Mouse (Mus musculus): ENCODE measurements around the gene Trim66. TPM values are rescaled to one million over a fixed set of nuclear protein-coding genes. Genes with fewer than 3 reads are reported as not detected.
A peak's percentile ranks its signal among the peaks of the same experiment; 100 is the strongest.

Gene Trim66
- polyA plus RNA-seq, 1 experiment from 2014 or later = 0.04 TPM

GRCm38 (mm10) chr7:109518838-109519696, 11.1 kb upstream of the Trim66 start, which contains the start of gene Rpl27a:
Rpl27a (plus strand) TSS chr7:109519147.
- under 1% methylated on average over 71 of the region's 72 CpGs for WGBS
- peaks cover 25% of the 10 kb centered on the region for H3K4me1 ChIP-seq
- no peaks in the 10 kb centered on the region for H3K9me3 ChIP-seq
- peaks cover 35% of the 10 kb centered on the region for H3K36me3 ChIP-seq
- peak within 1 kb of the TSS; percentile 99 for H3K27ac ChIP-seq
- H3K27me3 ChIP-seq = no peaks in the 10 kb centered on the region
- H3K4me2 ChIP-seq = peak within 1 kb of the TSS; percentile 82
- peak within 1 kb of the TSS; percentile 73 for H3K4me3 ChIP-seq
- peak; percentile 94 for ATAC-seq (ENCODE audit: insufficient number of reproducible peaks, low FRiP score, low TSS enrichment, low read depth)
- H3K9ac ChIP-seq = peak within 1 kb of the TSS; percentile 82

DNA sequence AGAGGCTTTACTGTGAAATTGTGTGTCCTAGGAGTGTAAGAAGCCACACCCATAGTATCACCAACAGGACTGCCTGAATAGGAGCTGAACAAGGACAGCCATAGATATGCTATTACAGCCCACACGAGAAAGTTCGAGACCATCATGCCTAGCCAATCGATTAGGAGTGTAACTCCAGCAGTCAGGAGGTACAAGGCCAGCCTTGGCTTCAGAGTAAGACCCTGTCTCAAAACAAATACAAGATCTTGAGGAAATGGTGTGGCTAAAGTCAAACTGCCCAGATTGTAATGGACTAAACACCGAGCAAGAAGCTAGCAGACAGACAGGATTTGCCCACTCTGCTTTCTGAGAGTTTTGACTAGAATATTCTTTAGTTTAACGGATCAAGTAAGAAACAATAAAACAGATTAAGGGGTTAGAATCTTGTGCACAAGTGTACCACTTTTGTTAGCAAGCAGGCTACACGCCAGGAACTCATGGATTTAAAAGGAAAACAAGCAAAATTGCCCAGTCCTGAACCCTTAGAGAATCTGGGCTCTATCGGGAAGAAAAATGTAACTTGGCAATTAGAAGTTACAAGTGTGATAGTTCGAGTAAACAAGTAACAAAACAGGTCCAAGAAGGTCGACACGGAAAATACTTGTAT, 10.2 kb upstream of the Trim66 start:
- peaks cover 25% of the 10 kb centered on the region for H3K4me1 ChIP-seq
- no peak for ATAC-seq (ENCODE audit: insufficient number of reproducible peaks, low FRiP score, low TSS enrichment, low read depth)
- H3K9ac ChIP-seq = peak overlapping the region; percentile 43
- peak overlapping the region; percentile 82 for H3K4me2 ChIP-seq
- H3K4me3 ChIP-seq = peak overlapping the region; percentile 73
- H3K27ac ChIP-seq = peak overlapping the region; percentile 99
- 17% methylated on average over 10 of the region's 10 CpGs for WGBS
- H3K36me3 ChIP-seq = peaks cover 26% of the 10 kb centered on the region
- no peaks in the 10 kb centered on the region for H3K9me3 ChIP-seq
- H3K27me3 ChIP-seq = no peaks in the 10 kb centered on the region

- no peak overlapping the region for H3K4me2 ChIP-seq
- H3K4me3 ChIP-seq = no peak overlapping the region
- ATAC-seq (ENCODE audit: insufficient number of reproducible peaks, low FRiP score, low TSS enrichment, low read depth) = no peak
- H3K36me3 ChIP-seq = peaks cover 9% of the 10 kb centered on the region
- 73% methylated on average over 3 of the region's 3 CpGs for WGBS
- H3K9me3 ChIP-seq = no peaks in the 10 kb centered on the region
- no peak overlapping the region for H3K27ac ChIP-seq
- no peak overlapping the region for H3K9ac ChIP-seq
- H3K4me1 ChIP-seq = peaks cover 19% of the 10 kb centered on the region
- no peaks in the 10 kb centered on the region for H3K27me3 ChIP-seq
Observed at GRCm38 (mm10) chr7:109516500-109516899, 8.6 kb upstream of the Trim66 start.

DNA sequence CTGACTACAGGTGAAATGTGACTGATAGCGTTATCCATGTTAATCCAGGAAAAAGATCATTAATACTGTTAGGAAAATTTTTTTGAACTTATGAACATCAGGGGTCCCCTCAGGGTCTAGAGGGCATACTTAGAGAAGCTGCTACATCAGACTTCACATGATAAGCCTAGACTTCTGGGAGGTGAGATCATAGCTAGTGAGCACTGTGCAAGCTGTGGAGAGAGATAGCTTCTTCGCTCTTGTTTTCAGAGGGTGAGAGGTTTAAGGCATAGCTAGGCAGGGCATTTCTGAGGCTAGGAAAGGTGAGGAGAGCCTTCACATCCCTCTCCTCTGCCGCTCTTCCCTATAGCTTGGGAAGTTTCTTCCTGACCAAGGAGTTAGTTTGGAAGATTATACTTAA, 3.9 kb upstream of the Trim66 start:
- Histone ChIP-seq H3K4me1 (peaks cover 10% of the 10 kb centered on the region; the same call in 1 of the 2 replicates), H3K4me3 (no peak overlapping the region), H3K9me3 (no peaks in the 10 kb centered on the region), H3K9ac (no peak overlapping the region), H3K27ac (no peak overlapping the region), H3K27me3 (no peaks in the 10 kb centered on the region), H3K36me3 (no peaks in the 10 kb centered on the region), H3K4me2 (no peak overlapping the region)
- ATAC-seq (ENCODE audit: insufficient number of reproducible peaks, low FRiP score, low TSS enrichment, low read depth) = no peak
- 93% methylated on average over 3 of the region's 3 CpGs for WGBS

- H3K9ac ChIP-seq = no peak overlapping the region
Observed at GRCm38 (mm10) chr7:109510799-109511198, 2.9 kb upstream of the Trim66 start.

GRCm38 (mm10) chr7:109507572-109507971, 362 bp downstream of the Trim66 start:
- no peak overlapping the region for H3K9ac ChIP-seq
- no peak for ATAC-seq (ENCODE audit: insufficient number of reproducible peaks, low FRiP score, low TSS enrichment, low read depth)
- 32% methylated on average over 9 of the region's 9 CpGs for WGBS
- H3K4me3 ChIP-seq = no peak overlapping the region
- H3K4me2 ChIP-seq = no peak overlapping the region
- H3K27ac ChIP-seq = no peak overlapping the region
- H3K4me1 ChIP-seq = peaks cover 10% of the 10 kb centered on the region; the same call in 1 of the 2 replicates
- no peaks in the 10 kb centered on the region for H3K36me3 ChIP-seq
- no peaks in the 10 kb centered on the region for H3K27me3 ChIP-seq
- H3K9me3 ChIP-seq = no peaks in the 10 kb centered on the region

More at GRCm38 (mm10) chr7:109510799-109511198, 2.9 kb upstream of the Trim66 start:
- peaks cover 10% of the 10 kb centered on the region; the same call in 1 of the 2 replicates for H3K4me1 ChIP-seq
- no peaks in the 10 kb centered on the region for H3K9me3 ChIP-seq
- no peaks in the 10 kb centered on the region for H3K36me3 ChIP-seq
- H3K27me3 ChIP-seq = no peaks in the 10 kb centered on the region
- no peak overlapping the region for H3K4me2 ChIP-seq
- ATAC-seq (ENCODE audit: insufficient number of reproducible peaks, low FRiP score, low TSS enrichment, low read depth) = no peak
- WGBS = 58% methylated on average over 2 of the region's 2 CpGs
- H3K4me3 ChIP-seq = no peak overlapping the region
- no peak overlapping the region for H3K27ac ChIP-seq

- Histone ChIP-seq H3K27me3 (no peaks in the 10 kb centered on the region), H3K9ac (no peak overlapping the region), H3K9me3 (no peaks in the 10 kb centered on the region), H3K4me3 (no peak overlapping the region), H3K36me3 (no peaks in the 10 kb centered on the region), H3K4me2 (no peak overlapping the region), H3K27ac (no peak overlapping the region), H3K4me1 (peaks cover 10% of the 10 kb centered on the region; the same call in 1 of the 2 replicates)
- 7% methylated on average over 8 of the region's 8 CpGs for WGBS
- ATAC-seq (ENCODE audit: insufficient number of reproducible peaks, low FRiP score, low TSS enrichment, low read depth) = no peak
Observed at GRCm38 (mm10) chr7:109507119-109507518, 815 bp downstream of the Trim66 start.

GRCm38 (mm10) chr7:109497507-109497906, 10.4 kb downstream of the Trim66 start:
- no peak overlapping the region for H3K4me2 ChIP-seq
- WGBS = 53% methylated on average over 4 of the region's 4 CpGs
- H3K4me1 ChIP-seq = peaks cover 12% of the 10 kb centered on the region
- H3K9me3 ChIP-seq = no peaks in the 10 kb centered on the region
- no peak overlapping the region for H3K4me3 ChIP-seq
- H3K36me3 ChIP-seq = no peaks in the 10 kb centered on the region
- no peak for ATAC-seq (ENCODE audit: insufficient number of reproducible peaks, low FRiP score, low TSS enrichment, low read depth)
- H3K27ac ChIP-seq = no peak overlapping the region
- no peak overlapping the region for H3K9ac ChIP-seq
- H3K27me3 ChIP-seq = peaks cover 17% of the 10 kb centered on the region

- H3K27me3 ChIP-seq = peaks cover 23% of the 10 kb centered on the region
- H3K4me2 ChIP-seq = peak overlapping the region; percentile 27
- H3K9ac ChIP-seq = 0 out of 2 replicates have a peak overlapping the region, but pooled peaks have one; percentile 7
- ATAC-seq (ENCODE audit: insufficient number of reproducible peaks, low FRiP score, low TSS enrichment, low read depth) = no peak
- no peaks in the 10 kb centered on the region for H3K9me3 ChIP-seq
- H3K27ac ChIP-seq = no peak overlapping the region
- H3K4me3 ChIP-seq = peak overlapping the region; percentile 0; the same call in 1 of the 2 replicates
- 13% methylated on average over 21 of the region's 21 CpGs for WGBS
- H3K36me3 ChIP-seq = no peaks in the 10 kb centered on the region
- peaks cover 12% of the 10 kb centered on the region for H3K4me1 ChIP-seq
Observed at GRCm38 (mm10) chr7:109493319-109494316, 14.3 kb downstream of the Trim66 start.

DNA sequence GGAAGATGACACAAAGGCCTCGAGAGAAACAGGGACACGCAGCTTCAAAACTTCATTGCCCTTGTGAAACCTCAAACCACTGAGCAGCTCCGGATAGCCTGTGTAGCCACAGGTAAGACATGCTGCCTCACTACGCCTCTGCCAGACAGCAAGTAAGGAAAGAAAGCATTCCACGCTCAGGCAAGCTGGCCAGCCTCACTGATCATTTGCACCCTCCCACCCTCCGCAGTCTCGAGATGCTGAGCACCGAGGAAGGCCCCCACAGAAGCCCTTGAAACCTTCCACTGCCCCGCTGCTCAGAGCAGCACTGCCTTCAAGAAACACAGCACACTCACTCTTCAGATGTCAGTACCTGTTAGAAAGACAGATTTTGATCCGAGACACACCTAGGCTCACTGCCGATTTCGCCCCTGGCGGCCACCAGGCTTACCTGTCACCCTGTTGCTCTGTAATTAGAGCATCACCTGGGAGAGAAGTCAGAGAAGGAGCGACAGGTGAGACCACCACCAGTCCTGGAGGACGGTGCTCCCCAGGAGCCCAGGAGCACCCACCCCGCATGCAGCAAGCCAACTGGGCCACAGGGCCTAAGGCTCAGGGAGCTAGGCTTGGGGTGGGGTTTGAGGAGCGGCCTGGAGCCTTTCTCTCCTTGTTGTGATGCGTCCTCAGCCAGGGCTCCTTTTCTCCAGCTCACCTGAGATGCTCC, 15.2 kb downstream of the Trim66 start:
- H3K36me3 ChIP-seq = no peaks in the 10 kb centered on the region
- H3K4me2 ChIP-seq = no peak overlapping the region
- H3K9me3 ChIP-seq = no peaks in the 10 kb centered on the region
- no peak for ATAC-seq (ENCODE audit: insufficient number of reproducible peaks, low FRiP score, low TSS enrichment, low read depth)
- no peak overlapping the region for H3K27ac ChIP-seq
- no peak overlapping the region for H3K4me3 ChIP-seq
- H3K4me1 ChIP-seq = peaks cover 12% of the 10 kb centered on the region
- H3K9ac ChIP-seq = no peak overlapping the region
- WGBS = 54% methylated on average over 18 of the region's 18 CpGs
- peaks cover 23% of the 10 kb centered on the region for H3K27me3 ChIP-seq

DNA sequence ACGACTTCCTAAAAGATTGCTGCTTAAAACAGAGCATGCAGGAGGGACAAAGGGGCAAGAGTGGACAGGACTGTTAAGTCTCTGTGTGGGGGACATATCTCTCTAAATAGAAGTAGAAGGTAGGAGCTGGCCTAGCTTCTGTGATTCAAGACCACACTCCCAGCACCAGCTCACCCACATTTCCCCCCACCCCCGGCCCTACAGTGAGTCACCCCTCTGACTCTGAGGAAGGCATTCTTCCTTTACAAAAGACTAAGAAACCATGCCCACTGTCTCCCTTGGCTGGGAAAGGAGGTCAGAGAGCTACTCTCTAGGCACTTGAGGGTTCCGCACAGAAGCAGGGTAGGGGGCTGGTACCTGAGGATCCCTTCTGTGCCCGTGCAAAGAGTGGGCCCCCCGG, 23.7 kb downstream of the Trim66 start:
- Histone ChIP-seq H3K4me1 (0 out of 2 replicates have a peak, but pooled peaks cover 6% of the 10 kb centered on the region), H3K9ac (no peak overlapping the region), H3K27me3 (no peaks in the 10 kb centered on the region), H3K4me3 (no peak overlapping the region), H3K27ac (no peak overlapping the region), H3K9me3 (no peaks in the 10 kb centered on the region), H3K4me2 (no peak overlapping the region), H3K36me3 (no peaks in the 10 kb centered on the region)
- WGBS = 78% methylated on average over 5 of the region's 5 CpGs
- no peak for ATAC-seq (ENCODE audit: insufficient number of reproducible peaks, low FRiP score, low TSS enrichment, low read depth)

All from limb, embryonic 15.5 days (tissue).